Mouse (Mus musculus): Measurements from ENCODE around the gene Ptms. TPM values are rescaled to one million over a fixed set of nuclear protein-coding genes. Genes with fewer than 3 reads are reported as not detected.

Ptms gene
- polyA plus RNA-seq, 1 experiment from 2014 or later = 320 TPM

DNA sequence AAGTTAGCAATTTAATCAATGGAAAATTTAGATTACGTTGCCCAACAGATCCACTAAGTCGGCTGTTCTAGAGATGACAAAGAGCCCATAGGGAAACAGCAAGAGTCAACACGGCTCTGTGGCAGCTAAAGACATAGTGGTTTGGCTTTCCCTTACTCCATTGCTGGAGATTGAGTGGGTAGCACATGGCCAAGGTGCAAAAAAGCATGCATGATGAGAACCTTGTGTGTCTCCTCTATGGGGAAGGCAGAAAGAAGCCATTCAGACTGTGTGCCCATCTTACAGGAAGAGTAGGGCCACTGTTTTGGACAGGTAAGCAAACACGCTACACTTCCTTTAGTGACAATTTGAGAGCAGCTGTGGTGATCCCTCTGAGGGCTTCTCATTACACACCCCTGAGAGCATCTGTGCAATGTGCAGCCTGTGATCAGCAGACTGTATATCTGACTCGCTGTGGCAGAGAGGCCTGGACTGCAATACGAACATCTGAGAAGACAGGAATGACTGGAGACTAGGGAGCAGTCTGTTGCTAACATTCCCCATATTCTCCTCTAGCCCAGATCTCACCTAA, 31.3 kb downstream of the Ptms start:
- Histone ChIP-seq H3K4me1 (ENCODE audit: control insufficient read depth, insufficient read depth, low read length) (no peaks in the 10 kb centered on the region), H3K4me2 (replicated peaks; ENCODE audit: low read depth, low read length) (no peak overlapping the region), H3K4me3 (ENCODE audit: low read depth, low read length) (no peak overlapping the region), H3K36me3 (ENCODE audit: control insufficient read depth, insufficient read depth, low read length) (no peaks in the 10 kb centered on the region), H3K9ac (replicated peaks; ENCODE audit: low read depth, low read length) (no peak overlapping the region), H3K27ac (ENCODE audit: low read length) (no peak overlapping the region), H3K9me3 (ENCODE audit: control insufficient read depth, low read depth, low read length) (no peaks in the 10 kb centered on the region), H3K27me3 (ENCODE audit: control insufficient read depth, insufficient read depth, low read length) (no peaks in the 10 kb centered on the region)
- 87% methylated on average over 6 of the region's 6 CpGs for WGBS
- no peak for ATAC-seq (ENCODE audit: insufficient number of reproducible peaks, insufficient read depth, low FRiP score, low read depth)

DNA sequence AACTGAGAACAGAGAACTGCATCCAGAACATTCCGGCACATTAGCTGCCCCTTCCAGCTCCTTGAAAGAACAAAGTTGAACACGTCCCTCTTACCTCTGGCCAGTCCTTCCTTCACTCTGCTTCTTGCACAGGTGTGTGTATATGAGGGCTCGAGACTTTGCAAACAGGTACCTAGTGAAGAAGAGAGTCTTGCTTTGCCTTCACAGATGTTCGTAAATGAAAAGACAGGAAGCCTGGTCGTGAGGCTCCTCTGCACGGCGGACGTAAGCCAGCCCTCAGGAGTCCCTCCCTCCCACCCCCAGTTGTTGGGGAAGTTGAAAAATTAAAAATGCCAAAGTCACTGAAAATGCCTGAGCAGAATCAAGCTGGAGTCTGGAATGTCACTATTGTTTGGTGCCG, 31.9 kb downstream of the Ptms start, which contains the start of gene Cd4:
Gene Cd4 (minus strand): TSS at position 236 of the 400 bp plus-strand sequence.
- Histone ChIP-seq H3K9ac (replicated peaks; ENCODE audit: low read depth, low read length) (no peak within 1 kb of the TSS), H3K36me3 (ENCODE audit: control insufficient read depth, insufficient read depth, low read length) (no peaks in the 10 kb centered on the region), H3K9me3 (ENCODE audit: control insufficient read depth, low read depth, low read length) (no peaks in the 10 kb centered on the region), H3K27ac (ENCODE audit: low read length) (no peak within 1 kb of the TSS), H3K4me2 (replicated peaks; ENCODE audit: low read depth, low read length) (no peak within 1 kb of the TSS), H3K4me3 (ENCODE audit: low read depth, low read length) (no peak within 1 kb of the TSS), H3K4me1 (ENCODE audit: control insufficient read depth, insufficient read depth, low read length) (no peaks in the 10 kb centered on the region), H3K27me3 (ENCODE audit: control insufficient read depth, insufficient read depth, low read length) (no peaks in the 10 kb centered on the region)
- no peak for ATAC-seq (ENCODE audit: insufficient number of reproducible peaks, insufficient read depth, low FRiP score, low read depth)
- 73% methylated on average over 9 of the region's 9 CpGs for WGBS

DNA sequence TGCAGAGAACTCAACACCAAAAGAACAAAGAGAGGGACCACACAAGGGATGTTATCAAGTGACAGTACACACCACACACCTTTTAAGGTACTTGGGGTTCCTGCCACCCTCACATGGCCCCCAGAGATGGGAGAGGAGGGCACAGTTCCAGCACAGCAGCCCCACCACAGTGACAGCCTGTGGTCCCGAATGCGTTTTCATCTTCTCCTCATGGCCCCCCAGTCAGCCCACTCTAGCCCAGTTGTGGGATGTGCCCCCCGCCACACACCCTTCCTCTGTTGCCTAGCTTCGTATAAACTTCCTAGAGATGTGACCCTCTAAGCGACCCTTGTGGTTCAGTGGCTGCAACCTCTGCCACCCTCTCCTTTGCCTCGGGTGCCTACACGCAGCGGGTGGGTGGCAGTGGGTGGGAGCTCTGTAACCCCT, 33.9 kb downstream of the Ptms start:
- no peak overlapping the region for H3K4me2 ChIP-seq (replicated peaks; ENCODE audit: low read depth, low read length)
- no peak overlapping the region for H3K4me3 ChIP-seq (ENCODE audit: low read depth, low read length)
- H3K27ac ChIP-seq (ENCODE audit: low read length) = no peak overlapping the region
- H3K9ac ChIP-seq (replicated peaks; ENCODE audit: low read depth, low read length) = no peak overlapping the region
- no peaks in the 10 kb centered on the region for H3K9me3 ChIP-seq (ENCODE audit: control insufficient read depth, low read depth, low read length)
- WGBS = 87% methylated on average over 8 of the region's 8 CpGs
- no peaks in the 10 kb centered on the region for H3K27me3 ChIP-seq (ENCODE audit: control insufficient read depth, insufficient read depth, low read length)
- H3K36me3 ChIP-seq (ENCODE audit: control insufficient read depth, insufficient read depth, low read length) = no peaks in the 10 kb centered on the region
- ATAC-seq (ENCODE audit: insufficient number of reproducible peaks, insufficient read depth, low FRiP score, low read depth) = no peak
- no peaks in the 10 kb centered on the region for H3K4me1 ChIP-seq (ENCODE audit: control insufficient read depth, insufficient read depth, low read length)

DNA sequence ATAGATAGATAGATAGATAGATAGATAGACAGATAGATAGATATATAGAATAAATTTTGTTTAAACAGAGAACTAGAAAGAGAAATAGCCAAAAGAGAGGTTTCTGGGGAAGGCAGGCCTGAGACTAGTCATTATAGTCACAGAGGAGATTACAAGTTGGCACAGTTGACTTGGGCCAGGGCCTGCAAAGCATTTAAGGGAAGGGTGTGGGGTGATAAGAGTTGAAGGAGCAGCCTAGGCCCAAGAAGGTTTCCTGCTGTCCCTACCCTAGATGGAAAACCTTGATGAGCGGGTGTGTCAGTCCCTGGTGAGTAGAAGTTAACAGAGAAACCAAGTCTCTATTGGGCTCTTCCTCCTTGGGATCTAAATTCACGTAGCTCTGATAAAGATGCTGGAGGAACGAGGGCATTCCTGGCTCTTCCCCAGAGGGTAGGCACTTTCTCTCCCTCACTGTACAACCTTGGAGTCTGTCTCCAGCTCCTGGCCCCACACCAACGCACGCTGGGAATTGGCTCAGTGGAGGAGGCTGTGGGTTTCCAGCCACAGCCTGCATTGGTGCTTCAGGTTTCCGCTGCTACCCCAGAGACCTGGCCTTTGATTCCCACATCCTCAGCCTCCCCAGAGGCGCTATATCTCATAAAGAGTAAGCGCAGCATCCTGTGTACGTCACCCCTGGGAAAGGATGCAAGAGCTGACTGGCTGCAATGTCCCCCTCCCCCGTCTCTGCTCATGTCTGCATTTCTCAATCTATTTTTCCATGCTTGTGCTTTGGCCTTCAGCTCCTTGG, 35.0 kb downstream of the Ptms start:
- 76% methylated on average over 10 of the region's 10 CpGs for WGBS
- Histone ChIP-seq H3K9ac (replicated peaks; ENCODE audit: low read depth, low read length) (no peak overlapping the region), H3K27me3 (ENCODE audit: control insufficient read depth, insufficient read depth, low read length) (no peaks in the 10 kb centered on the region), H3K27ac (ENCODE audit: low read length) (no peak overlapping the region), H3K4me2 (replicated peaks; ENCODE audit: low read depth, low read length) (no peak overlapping the region), H3K4me3 (ENCODE audit: low read depth, low read length) (no peak overlapping the region), H3K9me3 (ENCODE audit: control insufficient read depth, low read depth, low read length) (no peaks in the 10 kb centered on the region), H3K36me3 (ENCODE audit: control insufficient read depth, insufficient read depth, low read length) (no peaks in the 10 kb centered on the region), H3K4me1 (ENCODE audit: control insufficient read depth, insufficient read depth, low read length) (no peaks in the 10 kb centered on the region)
- no peak for ATAC-seq (ENCODE audit: insufficient number of reproducible peaks, insufficient read depth, low FRiP score, low read depth)

DNA sequence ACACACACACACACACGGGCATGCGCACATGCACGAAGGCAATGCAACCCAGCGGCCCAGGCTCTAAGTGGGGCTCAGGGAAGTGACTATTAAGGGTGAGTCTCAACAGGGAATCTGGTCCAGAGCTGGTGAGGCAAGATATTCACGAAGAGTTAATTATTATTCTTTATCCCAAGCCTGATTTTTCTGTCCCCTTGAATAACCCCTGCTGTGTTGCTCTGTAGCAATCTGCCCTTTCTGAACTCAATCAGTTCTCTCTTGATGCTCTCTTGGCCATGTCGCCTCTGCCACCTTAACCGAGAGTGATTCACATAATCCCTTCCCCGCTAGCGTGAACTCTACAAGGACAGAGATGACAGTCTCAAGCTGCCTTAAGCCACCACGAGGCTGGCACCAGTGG, 36.6 kb downstream of the Ptms start:
- H3K27me3 ChIP-seq (ENCODE audit: control insufficient read depth, insufficient read depth, low read length) = no peaks in the 10 kb centered on the region
- no peak overlapping the region for H3K4me3 ChIP-seq (ENCODE audit: low read depth, low read length)
- no peaks in the 10 kb centered on the region for H3K4me1 ChIP-seq (ENCODE audit: control insufficient read depth, insufficient read depth, low read length)
- H3K9me3 ChIP-seq (ENCODE audit: control insufficient read depth, low read depth, low read length) = no peaks in the 10 kb centered on the region
- H3K4me2 ChIP-seq (replicated peaks; ENCODE audit: low read depth, low read length) = no peak overlapping the region
- no peak overlapping the region for H3K27ac ChIP-seq (ENCODE audit: low read length)
- no peak for ATAC-seq (ENCODE audit: insufficient number of reproducible peaks, insufficient read depth, low FRiP score, low read depth)
- no peak overlapping the region for H3K9ac ChIP-seq (replicated peaks; ENCODE audit: low read depth, low read length)
- 78% methylated on average over 10 of the region's 10 CpGs for WGBS
- no peaks in the 10 kb centered on the region for H3K36me3 ChIP-seq (ENCODE audit: control insufficient read depth, insufficient read depth, low read length)

DNA sequence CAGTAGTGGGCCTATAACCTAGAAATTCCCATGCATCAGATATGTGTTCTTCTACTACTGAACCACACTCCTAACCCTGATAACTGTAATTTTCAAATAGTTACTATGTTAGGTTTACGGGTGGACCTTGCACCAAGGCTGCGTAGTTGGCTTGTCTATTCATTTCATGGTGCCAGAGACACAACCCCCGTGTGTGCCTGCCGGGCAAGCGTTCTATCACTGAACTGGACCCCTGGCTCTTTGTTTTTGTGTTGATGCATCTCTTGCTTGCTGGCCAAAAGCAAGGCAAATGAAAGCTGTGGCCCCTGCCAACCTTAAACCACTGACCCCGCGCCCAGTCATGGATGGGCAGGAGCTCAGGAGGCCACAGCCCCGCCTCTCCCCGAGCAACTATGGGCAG, 38.1 kb downstream of the Ptms start:
- Histone ChIP-seq H3K36me3 (ENCODE audit: control insufficient read depth, insufficient read depth, low read length) (no peaks in the 10 kb centered on the region), H3K27ac (ENCODE audit: low read length) (no peak overlapping the region), H3K27me3 (ENCODE audit: control insufficient read depth, insufficient read depth, low read length) (no peaks in the 10 kb centered on the region), H3K4me2 (replicated peaks; ENCODE audit: low read depth, low read length) (no peak overlapping the region), H3K4me1 (ENCODE audit: control insufficient read depth, insufficient read depth, low read length) (no peaks in the 10 kb centered on the region), H3K4me3 (ENCODE audit: low read depth, low read length) (no peak overlapping the region), H3K9ac (replicated peaks; ENCODE audit: low read depth, low read length) (no peak overlapping the region), H3K9me3 (ENCODE audit: control insufficient read depth, low read depth, low read length) (no peaks in the 10 kb centered on the region)
- ATAC-seq (ENCODE audit: insufficient number of reproducible peaks, insufficient read depth, low FRiP score, low read depth) = no peak
- WGBS = 94% methylated on average over 9 of the region's 9 CpGs

DNA sequence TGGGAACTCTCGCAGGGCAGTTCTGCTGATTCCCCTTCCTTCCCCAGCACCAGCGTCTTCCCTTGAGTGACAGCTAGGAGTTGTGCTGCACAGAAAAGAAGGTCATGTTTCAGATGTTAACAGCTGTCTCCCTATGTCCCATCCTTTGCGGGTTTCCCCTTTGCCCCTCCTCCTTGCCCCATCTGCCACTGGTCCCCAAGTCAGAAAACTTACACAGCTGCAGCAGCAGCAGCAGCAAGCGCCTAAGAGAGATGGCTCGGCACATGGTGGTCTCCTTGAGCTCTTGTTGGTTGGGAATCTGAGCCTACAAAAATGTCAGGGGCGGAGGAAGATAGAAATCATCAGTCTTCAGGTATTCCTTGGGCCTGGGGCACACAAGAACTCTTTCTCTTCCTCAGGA, 40.5 kb downstream of the Ptms start:
- Histone ChIP-seq H3K9me3 (ENCODE audit: control insufficient read depth, low read depth, low read length) (no peaks in the 10 kb centered on the region), H3K4me2 (replicated peaks; ENCODE audit: low read depth, low read length) (no peak overlapping the region), H3K36me3 (ENCODE audit: control insufficient read depth, insufficient read depth, low read length) (no peaks in the 10 kb centered on the region), H3K9ac (replicated peaks; ENCODE audit: low read depth, low read length) (no peak overlapping the region), H3K27me3 (ENCODE audit: control insufficient read depth, insufficient read depth, low read length) (no peaks in the 10 kb centered on the region), H3K4me3 (ENCODE audit: low read depth, low read length) (no peak overlapping the region), H3K4me1 (ENCODE audit: control insufficient read depth, insufficient read depth, low read length) (no peaks in the 10 kb centered on the region), H3K27ac (ENCODE audit: low read length) (no peak overlapping the region)
- ATAC-seq (ENCODE audit: insufficient number of reproducible peaks, insufficient read depth, low FRiP score, low read depth) = no peak
- 47% methylated on average over 6 of the region's 6 CpGs for WGBS

DNA sequence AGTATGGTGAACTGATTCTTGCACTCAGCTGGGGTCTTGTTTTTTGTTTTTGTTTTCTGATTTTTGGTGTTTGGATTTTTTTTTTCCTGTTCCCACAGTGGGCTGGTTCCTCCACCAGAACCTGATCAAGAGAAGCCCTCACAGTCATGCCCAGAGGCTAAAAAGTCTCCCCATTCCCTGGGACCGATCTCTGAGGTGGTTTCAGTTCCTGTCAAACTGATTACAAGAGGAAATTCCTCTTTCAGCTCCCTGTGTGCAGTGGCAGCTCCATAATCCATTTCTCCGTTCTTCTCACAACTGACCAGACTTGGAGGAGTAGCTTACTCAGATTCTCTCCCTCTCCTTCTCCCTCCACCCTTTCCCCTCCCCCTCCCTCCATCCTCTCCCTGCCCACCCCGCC, 45.6 kb downstream of the Ptms start:
- 37% methylated on average over 2 of the region's 3 CpGs for WGBS
- Histone ChIP-seq H3K4me3 (ENCODE audit: low read depth, low read length) (no peak overlapping the region), H3K27ac (ENCODE audit: low read length) (no peak overlapping the region), H3K9me3 (ENCODE audit: control insufficient read depth, low read depth, low read length) (no peaks in the 10 kb centered on the region), H3K27me3 (ENCODE audit: control insufficient read depth, insufficient read depth, low read length) (no peaks in the 10 kb centered on the region), H3K9ac (replicated peaks; ENCODE audit: low read depth, low read length) (no peak overlapping the region), H3K36me3 (ENCODE audit: control insufficient read depth, insufficient read depth, low read length) (no peaks in the 10 kb centered on the region), H3K4me1 (ENCODE audit: control insufficient read depth, insufficient read depth, low read length) (no peaks in the 10 kb centered on the region), H3K4me2 (replicated peaks; ENCODE audit: low read depth, low read length) (no peak overlapping the region)
- no peak for ATAC-seq (ENCODE audit: insufficient number of reproducible peaks, insufficient read depth, low FRiP score, low read depth)
